Mouse (Mus musculus) embryonic facial prominence, embryonic 13.5 days (tissue): ENCODE measurements around the gene Klre1. TPM values are rescaled to one million over a fixed set of nuclear protein-coding genes. Genes with fewer than 3 reads are reported as not detected.

Experiments
- ATAC-seq: fragments of 200-750 bp; cut with Nextera tagmentation; 2 replicates; pipeline ENCODE4 v1.8.0; 2017; ENCODE audit warnings: low read depth; ENCODE audit not compliant: insufficient number of reproducible peaks, insufficient read depth, low FRiP score, low TSS enrichment
- H3K27ac ChIP-seq: fragments of 300-500 bp; sonication (generic); 2 replicates; pipeline ENCODE4 v1.5.1; 2015; ENCODE audit warnings: moderate library complexity, mild to moderate bottlenecking, inconsistent platforms
- H3K27me3 ChIP-seq: fragments of 300-500 bp; sonication (generic); 2 replicates; pipeline ENCODE4 v1.6.1; 2015; ENCODE audit warnings: mild to moderate bottlenecking, inconsistent platforms
- H3K36me3 ChIP-seq: fragments of 300-500 bp; sonication (generic); 2 replicates; pipeline ENCODE4 v1.6.1; 2015; ENCODE audit warnings: mild to moderate bottlenecking, inconsistent platforms
- H3K4me1 ChIP-seq: fragments of 300-500 bp; sonication (generic); 2 replicates; pipeline ENCODE4 v1.6.1; 2015; ENCODE audit warnings: inconsistent platforms
- H3K4me2 ChIP-seq: fragments of 300-500 bp; sonication (generic); 2 replicates; pipeline ENCODE4 v1.6.1; 2015; ENCODE audit warnings: moderate library complexity, mild to moderate bottlenecking, inconsistent platforms
- H3K4me3 ChIP-seq: fragments of 300-500 bp; sonication (generic); 2 replicates; pipeline ENCODE4 v1.5.1; 2015; ENCODE audit warnings: mild to moderate bottlenecking, inconsistent platforms
- H3K9ac ChIP-seq: fragments of 300-500 bp; sonication (generic); 2 replicates; pipeline ENCODE4 v1.6.1; 2015; ENCODE audit warnings: mild to moderate bottlenecking, inconsistent platforms
- H3K9me3 ChIP-seq: fragments of 300-500 bp; sonication (generic); 2 replicates; pipeline ENCODE4 v1.6.1; 2016; ENCODE audit warnings: inconsistent platforms
- WGBS: fragments of 180-500 bp; shearing (Covaris S2); methylation state at CpG from one replicate; pipeline ENCODE4 v1.1.7; 2015; ENCODE audit warnings: mixed read lengths; 5-methylcytosine and 5-hydroxymethylcytosine counted together
- polyA plus RNA-seq: library from polyadenylated mRNA; unstranded; fragments of >200 nt; fragmentation: Nextera tagmentation; extraction: Ambion mirVana; gene quantifications from 2 replicates; pipeline ENCODE4 v1.2.1, GENCODE M21; 2015

Gene Klre1
- polyA plus RNA-seq, 1 experiment from 2014 or later: not detected

- Histone ChIP-seq H3K4me3 (no peak overlapping the region), H3K9me3 (no peaks in the 10 kb centered on the region), H3K27ac (no peak overlapping the region), H3K4me2 (no peak overlapping the region), H3K9ac (no peak overlapping the region), H3K36me3 (peaks cover 32% of the 10 kb centered on the region), H3K27me3 (no peaks in the 10 kb centered on the region), H3K4me1 (no peaks in the 10 kb centered on the region)
- WGBS: 66% methylated on average over 6 of the region's 6 CpGs
- ATAC-seq: peak; percentile 54; the same call in 1 of the 2 replicates
Measured at GRCm38 (mm10) chr6:129543709-129544606, 33.7 kb upstream of the Klre1 start.

GRCm38 (mm10) chr6:129547277-129547676 is 30.4 kb upstream of the Klre1 start:
- Histone ChIP-seq H3K27ac (no peak overlapping the region), H3K36me3 (no peaks in the 10 kb centered on the region), H3K4me3 (no peak overlapping the region), H3K27me3 (no peaks in the 10 kb centered on the region), H3K9me3 (no peaks in the 10 kb centered on the region), H3K4me2 (no peak overlapping the region), H3K4me1 (no peaks in the 10 kb centered on the region), H3K9ac (no peak overlapping the region)
- ATAC-seq: no peak
- WGBS: 83% methylated on average over 2 of the region's 2 CpGs

- Histone ChIP-seq H3K4me2 (no peak overlapping the region), H3K36me3 (no peaks in the 10 kb centered on the region), H3K4me3 (no peak overlapping the region), H3K9ac (no peak overlapping the region), H3K9me3 (no peaks in the 10 kb centered on the region), H3K27ac (no peak overlapping the region), H3K4me1 (no peaks in the 10 kb centered on the region), H3K27me3 (no peaks in the 10 kb centered on the region)
- WGBS: 75% methylated on average over 3 of the region's 3 CpGs
- no peak for ATAC-seq
Measured at GRCm38 (mm10) chr6:129548009-129548408, 29.7 kb upstream of the Klre1 start.

GRCm38 (mm10) chr6:129557298-129558023 is 20.2 kb upstream of the Klre1 start:
- Histone ChIP-seq H3K4me2 (no peak overlapping the region), H3K4me1 (no peaks in the 10 kb centered on the region), H3K27me3 (no peaks in the 10 kb centered on the region), H3K27ac (no peak overlapping the region), H3K36me3 (no peaks in the 10 kb centered on the region), H3K9me3 (no peaks in the 10 kb centered on the region), H3K4me3 (no peak overlapping the region), H3K9ac (no peak overlapping the region)
- ATAC-seq: no peak

GRCm38 (mm10) chr6:129558946-129559640 is 18.6 kb upstream of the Klre1 start:
- Histone ChIP-seq H3K4me1 (no peaks in the 10 kb centered on the region), H3K36me3 (no peaks in the 10 kb centered on the region), H3K9ac (no peak overlapping the region), H3K4me3 (no peak overlapping the region), H3K4me2 (peak overlapping the region; percentile 14; the same call in 1 of the 2 replicates), H3K27me3 (no peaks in the 10 kb centered on the region), H3K9me3 (no peaks in the 10 kb centered on the region), H3K27ac (no peak overlapping the region)
- 0 out of 2 replicates have a peak, but pooled peaks have one; percentile 32 for ATAC-seq
- 19% methylated on average over 12 of the region's 12 CpGs for WGBS

- H3K9me3 ChIP-seq: no peaks in the 10 kb centered on the region
- no peaks in the 10 kb centered on the region for H3K27me3 ChIP-seq
- H3K4me2 ChIP-seq: peak overlapping the region; percentile 14; the same call in 1 of the 2 replicates
- no peak for ATAC-seq
- no peaks in the 10 kb centered on the region for H3K36me3 ChIP-seq
- H3K9ac ChIP-seq: no peak overlapping the region
- no peak overlapping the region for H3K4me3 ChIP-seq
- H3K4me1 ChIP-seq: no peaks in the 10 kb centered on the region
- 55% methylated on average over 4 of the region's 4 CpGs for WGBS
- no peak overlapping the region for H3K27ac ChIP-seq
Measured at GRCm38 (mm10) chr6:129559641-129560027, 18.1 kb upstream of the Klre1 start.

- no peaks in the 10 kb centered on the region for H3K9me3 ChIP-seq
- H3K36me3 ChIP-seq: no peaks in the 10 kb centered on the region
- H3K4me3 ChIP-seq: no peak overlapping the region
- no peaks in the 10 kb centered on the region for H3K27me3 ChIP-seq
- no peaks in the 10 kb centered on the region for H3K4me1 ChIP-seq
- no peak overlapping the region for H3K27ac ChIP-seq
- H3K4me2 ChIP-seq: no peak overlapping the region
- no peak for ATAC-seq
- H3K9ac ChIP-seq: no peak overlapping the region
- WGBS: 77% methylated on average over 2 of the region's 2 CpGs
Measured at GRCm38 (mm10) chr6:129565257-129565656, 12.4 kb upstream of the Klre1 start.

GRCm38 (mm10) chr6:129575315-129575714 is 2.4 kb upstream of the Klre1 start:
- H3K9ac ChIP-seq: no peak overlapping the region
- H3K4me3 ChIP-seq: no peak overlapping the region
- no peak overlapping the region for H3K4me2 ChIP-seq
- H3K9me3 ChIP-seq: no peaks in the 10 kb centered on the region
- WGBS: 24% methylated on average over 2 of the region's 2 CpGs
- no peaks in the 10 kb centered on the region for H3K36me3 ChIP-seq
- no peaks in the 10 kb centered on the region for H3K27me3 ChIP-seq
- H3K27ac ChIP-seq: no peak overlapping the region
- H3K4me1 ChIP-seq: no peaks in the 10 kb centered on the region
- no peak for ATAC-seq

GRCm38 (mm10) chr6:129581274-129581673 is 3.6 kb downstream of the Klre1 start:
- no peak overlapping the region for H3K9ac ChIP-seq
- H3K4me1 ChIP-seq: no peaks in the 10 kb centered on the region
- no peak overlapping the region for H3K27ac ChIP-seq
- no peaks in the 10 kb centered on the region for H3K9me3 ChIP-seq
- no peaks in the 10 kb centered on the region for H3K27me3 ChIP-seq
- no peak overlapping the region for H3K4me2 ChIP-seq
- WGBS: 61% methylated on average over 4 of the region's 4 CpGs
- no peak overlapping the region for H3K4me3 ChIP-seq
- no peaks in the 10 kb centered on the region for H3K36me3 ChIP-seq
- no peak for ATAC-seq

GRCm38 (mm10) chr6:129581896-129582295 is 4.2 kb downstream of the Klre1 start:
- H3K4me2 ChIP-seq: no peak overlapping the region
- no peak overlapping the region for H3K27ac ChIP-seq
- no peak overlapping the region for H3K4me3 ChIP-seq
- ATAC-seq: no peak
- no peaks in the 10 kb centered on the region for H3K4me1 ChIP-seq
- no peaks in the 10 kb centered on the region for H3K9me3 ChIP-seq
- no peak overlapping the region for H3K9ac ChIP-seq
- 81% methylated on average over 4 of the region's 4 CpGs for WGBS
- H3K36me3 ChIP-seq: no peaks in the 10 kb centered on the region
- H3K27me3 ChIP-seq: no peaks in the 10 kb centered on the region

GRCm38 (mm10) chr6:129583014-129583413 is 5.3 kb downstream of the Klre1 start:
- H3K9me3 ChIP-seq: no peaks in the 10 kb centered on the region
- H3K27me3 ChIP-seq: no peaks in the 10 kb centered on the region
- 74% methylated on average over 3 of the region's 3 CpGs for WGBS

More at GRCm38 (mm10) chr6:129583014-129583413, 5.3 kb downstream of the Klre1 start:
- Histone ChIP-seq H3K4me1 (no peaks in the 10 kb centered on the region), H3K27ac (no peak overlapping the region), H3K4me3 (no peak overlapping the region), H3K4me2 (no peak overlapping the region), H3K9ac (no peak overlapping the region), H3K36me3 (no peaks in the 10 kb centered on the region)
- no peak for ATAC-seq
